Mouse (Mus musculus) G1E (cell line): ENCODE measurements around the gene H2-M11.

Experiments used
- CTCF ChIP-seq: IDR thresholded peaks from 2 replicates; pipeline ENCODE4 v1.5.1; 2012; ENCODE audit warnings: low read depth, low read length, inconsistent platforms, mixed read lengths
- GATA1 ChIP-seq: IDR thresholded peaks from 2 replicates; pipeline ENCODE4 v1.6.1; 2012; ENCODE audit warnings: borderline replicate concordance, low read length, inconsistent platforms, mixed read lengths

DNA sequence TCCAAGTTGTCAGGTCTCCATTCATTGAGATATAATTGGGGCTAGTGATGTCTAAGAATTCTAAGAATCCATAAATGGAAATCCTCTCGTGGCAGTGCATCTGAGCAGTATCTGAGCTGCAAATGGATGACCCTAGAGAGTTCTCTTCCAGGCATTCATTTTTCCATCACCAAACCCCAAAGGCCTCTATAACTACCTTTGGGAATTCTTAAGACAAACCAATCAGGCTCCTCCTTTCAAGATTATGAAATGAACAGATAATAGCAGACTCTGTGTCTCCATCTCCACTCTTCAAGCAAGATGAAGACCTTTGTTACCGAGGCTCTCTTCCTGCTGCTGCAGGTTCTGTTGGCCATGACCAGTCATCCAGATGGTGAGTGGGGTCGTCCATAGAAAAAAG lies at the start of gene H2-M11:
- TF ChIP-seq CTCF, result no peak
- TF ChIP-seq GATA1, result no peak
